Mouse (Mus musculus): Measurements from ENCODE around the gene Fgfr2.

DNA sequence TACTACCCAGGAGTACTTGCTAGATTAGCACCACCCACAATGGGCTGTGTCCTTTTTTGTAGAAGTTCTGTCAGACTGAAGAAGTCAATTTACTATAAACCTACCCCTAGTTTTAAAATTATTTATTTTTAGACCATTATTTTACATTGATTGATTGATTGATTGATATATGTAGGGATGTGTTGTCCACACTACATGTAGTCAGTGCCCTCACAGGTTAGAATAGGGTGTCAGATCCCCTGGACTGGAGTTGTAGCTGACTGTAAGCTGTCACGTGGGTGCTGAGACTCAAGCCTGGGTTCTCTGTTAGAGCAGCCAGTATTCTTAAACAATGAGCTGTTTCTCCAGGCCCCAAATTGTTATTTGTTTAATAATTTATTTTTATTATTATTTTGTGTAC is 229.8 kb downstream of the Fgfr2 start:
- TF ChIP-seq POLR2A (IDR thresholded peaks at IDR 0.05; ENCODE audit: control insufficient read depth, low read depth, low read length) (no peak), CTCF (IDR thresholded peaks at IDR 0.05; ENCODE audit: control insufficient read depth, insufficient read depth, insufficient replicate concordance, low read depth, low read length) (no peak)
